Mouse (Mus musculus) T-cell, adult 66 days (primary cell): ENCODE measurements around the gene Trim46. TPM values are rescaled to one million over a fixed set of nuclear protein-coding genes. Genes with fewer than 3 reads are reported as not detected.

Source experiments
- total RNA-seq, 2 experiments: library from RNA; stranded (reverse); gene quantifications; 3 replicates in 1 of 2; 4 replicates in 1 of 2; pipeline ENCODE4 v1.2.4; 2023

The Trim46 gene
- 1 to 10 TPM; 1.6 to 2.3 TPM for total RNA-seq

GRCm38 (mm10) chr3:89246261-89247100 is at the start of gene Trim46:
Gene Trim46 (minus strand): TSS chr3:89246309.

GRCm38 (mm10) chr3:89280606-89281511 is 34.8 kb upstream of the Trim46 start, which contains the start of gene Efna1:
Gene Efna1 (minus strand): TSS chr3:89281142.

GRCm38 (mm10) chr3:89270051-89270755 is 24.1 kb upstream of the Trim46 start, which contains the start of gene Slc50a1:
Gene Slc50a1 (minus strand): TSS chr3:89270570.

GRCm38 (mm10) chr3:89259076-89259475 is 13.0 kb upstream of the Trim46 start, which contains the start of gene Dpm3:
Gene Dpm3 (plus strand): TSS chr3:89259358.

GRCm38 (mm10) chr3:89245688-89246171 is 379 bp downstream of the Trim46 start, which contains the start of gene Krtcap2:
Gene Krtcap2 (plus strand): TSS chr3:89245966.

GRCm38 (mm10) chr3:89228836-89229235 is 17.3 kb downstream of the Trim46 start, which contains the start of gene Muc1:
Gene Muc1 (plus strand): TSS chr3:89229057.

GRCm38 (mm10) chr3:89226900-89227299 is 19.2 kb downstream of the Trim46 start, which contains the start of gene Mtx1:
Gene Mtx1 (minus strand): TSS chr3:89227088.

GRCm38 (mm10) chr3:89214681-89215411 is 31.3 kb downstream of the Trim46 start, which contains the start of gene Thbs3:
Gene Thbs3 (plus strand): TSS chr3:89215180.

GRCm38 (mm10) chr3:89202253-89203141 is 43.6 kb downstream of the Trim46 start, which contains the start of gene Gba:
Gene Gba (plus strand): TSS chr3:89202928.

Other genes with a start within 250 kb of the Trim46 start
- gene Rusc1, start 153.0 kb downstream of the Trim46 start, total RNA-seq = 10 to 100 TPM; 61.7 to 65.0 TPM
- gene Gm43738, start 145.2 kb downstream of the Trim46 start, total RNA-seq = under 1 TPM in 1 of 2 experiments, not detected in 1; 0.26 TPM
- 10 to 100 TPM; 32.7 to 40.2 TPM for gene Fdps, start 144.3 kb downstream of the Trim46 start, total RNA-seq
- gene Pklr, start 110.2 kb downstream of the Trim46 start, total RNA-seq = under 1 TPM; 0.74 to 0.96 TPM
- gene Hcn3, start 86.1 kb downstream of the Trim46 start, total RNA-seq = 10 to 100 TPM; 11.3 to 14.4 TPM
- gene Clk2, start 81.5 kb downstream of the Trim46 start, total RNA-seq = 100 to 1,000 TPM; 123 to 131 TPM
- gene Scamp3, start 68.8 kb downstream of the Trim46 start, total RNA-seq = 100 to 1,000 TPM; 159 to 177 TPM
- 100 to 1,000 TPM; 178 to 181 TPM for gene Fam189b, start 63.2 kb downstream of the Trim46 start, total RNA-seq
- 10 to 100 TPM; 64.0 to 68.6 TPM for gene Gba, start 43.4 kb downstream of the Trim46 start, total RNA-seq
- gene Thbs3, start 31.1 kb downstream of the Trim46 start, total RNA-seq = 1 to 10 TPM; 3.4 to 6.3 TPM
- gene Mtx1, start 19.2 kb downstream of the Trim46 start, total RNA-seq = 10 to 100 TPM; 85.4 to 95.2 TPM
- gene Muc1, start 17.3 kb downstream of the Trim46 start, total RNA-seq = under 1 TPM in 1 of 2 experiments, not detected in 1; 0.87 TPM
- 100 to 1,000 TPM; 100 to 110 TPM for gene Krtcap2, start 343 bp downstream of the Trim46 start, total RNA-seq
- 10 to 100 TPM; 68.1 to 70.0 TPM for gene Dpm3, start 13.0 kb upstream of the Trim46 start, total RNA-seq
- 100 to 1,000 TPM in 1 of 2 experiments, 10 to 100 TPM in 1; 98.1 to 113 TPM for gene Slc50a1, start 24.3 kb upstream of the Trim46 start, total RNA-seq
- not detected for gene Efna1, start 34.8 kb upstream of the Trim46 start, total RNA-seq
- gene Efna3, start 76.7 kb upstream of the Trim46 start, total RNA-seq = not detected
- gene Efna4, start 91.7 kb upstream of the Trim46 start, total RNA-seq = not detected
- gene Adam15, start 103.7 kb upstream of the Trim46 start, total RNA-seq = 10 to 100 TPM; 11.4 to 12.0 TPM
- not detected for gene Dcst2, start 115.7 kb upstream of the Trim46 start, total RNA-seq
- gene Dcst1, start 118.9 kb upstream of the Trim46 start, total RNA-seq = under 1 TPM in 1 of 2 experiments, not detected in 1; 0.76 TPM
- 100 to 1,000 TPM in 1 of 2 experiments, 10 to 100 TPM in 1; 98.0 to 107 TPM for gene Zbtb7b, start 148.5 kb upstream of the Trim46 start, total RNA-seq
- gene Lenep, start 156.5 kb upstream of the Trim46 start, total RNA-seq = under 1 TPM in 1 of 2 experiments, not detected in 1; 0.89 TPM
- gene Flad1, start 165.6 kb upstream of the Trim46 start, total RNA-seq = 10 to 100 TPM; 34.1 to 34.4 TPM
- gene Cks1b, start 172.1 kb upstream of the Trim46 start, total RNA-seq = 10 to 100 TPM in 1 of 2 experiments, 1 to 10 TPM in 1; 6.3 to 11.8 TPM
- 10 to 100 TPM; 87.6 to 92.3 TPM for gene Shc1, start 172.1 kb upstream of the Trim46 start, total RNA-seq
- gene Pygo2, start 183.9 kb upstream of the Trim46 start, total RNA-seq = 10 to 100 TPM; 45.5 to 46.1 TPM
- 100 to 1,000 TPM; 100 to 101 TPM for gene Pbxip1, start 190.4 kb upstream of the Trim46 start, total RNA-seq
- gene Pmvk, start 208.2 kb upstream of the Trim46 start, total RNA-seq = 10 to 100 TPM in 1 of 2 experiments, 1 to 10 TPM in 1; 6.2 to 11.9 TPM